Mouse (Mus musculus): ENCODE results near the gene Cfap61. TPM values are rescaled to one million over a fixed set of nuclear protein-coding genes. Genes with fewer than 3 reads are reported as not detected.

Gene Cfap61
- total RNA-seq, 2 experiments from 2014 or later = not detected

GRCm38 (mm10) chr2:146062330-146063092, 127.9 kb downstream of the Cfap61 start:
- no peak for DNase-seq
- intact Hi-C loops (cut with DNase I; ENCODE audit: low total_unique reads) = no loop called here

GRCm38 (mm10) chr2:146063093-146064074, 128.8 kb downstream of the Cfap61 start:
- intact Hi-C loops (cut with DNase I; ENCODE audit: low total_unique reads) = no loop called here

DNA sequence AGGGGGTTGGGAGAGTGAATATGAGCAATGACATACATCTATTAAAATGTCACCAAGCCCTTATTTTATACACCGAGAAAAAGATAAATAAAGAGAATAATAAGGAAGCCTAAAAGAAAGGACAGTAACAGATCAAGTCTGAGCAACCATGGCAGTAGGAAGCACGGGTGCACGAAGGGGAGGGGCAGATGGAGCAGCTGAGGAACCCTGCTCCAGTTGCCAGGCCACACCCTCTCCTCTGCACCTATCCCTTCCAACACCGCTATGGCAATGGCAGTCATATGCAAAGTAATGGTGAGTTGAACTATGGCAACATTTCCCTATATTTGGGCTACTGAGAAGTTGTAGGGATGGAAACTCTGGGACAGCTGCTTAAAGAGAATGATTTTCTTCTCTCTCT, 132.8 kb downstream of the Cfap61 start:
- no peak for DNase-seq
- intact Hi-C loops (cut with DNase I; ENCODE audit: low total_unique reads) = no loop called here

More at GRCm38 (mm10) chr2:146063093-146064074, 128.8 kb downstream of the Cfap61 start:
- DNase-seq = no peak

- intact Hi-C loops (cut with DNase I; ENCODE audit: low total_unique reads) = no loop called here
- no peak for DNase-seq
Observed at GRCm38 (mm10) chr2:146073300-146073699, 138.7 kb downstream of the Cfap61 start.

- DNase-seq = no peak
- intact Hi-C loops (cut with DNase I; ENCODE audit: low total_unique reads) = no loop called here
Observed at GRCm38 (mm10) chr2:146077117-146077516, 142.5 kb downstream of the Cfap61 start.

- no peak for DNase-seq
- intact Hi-C loops (cut with DNase I; ENCODE audit: low total_unique reads) = no loop called here
Observed at GRCm38 (mm10) chr2:146080282-146080681, 145.7 kb downstream of the Cfap61 start.

GRCm38 (mm10) chr2:146083326-146083871, 148.8 kb downstream of the Cfap61 start:
- no peak for DNase-seq
- intact Hi-C loops (cut with DNase I; ENCODE audit: low total_unique reads) = no loop called here

DNA sequence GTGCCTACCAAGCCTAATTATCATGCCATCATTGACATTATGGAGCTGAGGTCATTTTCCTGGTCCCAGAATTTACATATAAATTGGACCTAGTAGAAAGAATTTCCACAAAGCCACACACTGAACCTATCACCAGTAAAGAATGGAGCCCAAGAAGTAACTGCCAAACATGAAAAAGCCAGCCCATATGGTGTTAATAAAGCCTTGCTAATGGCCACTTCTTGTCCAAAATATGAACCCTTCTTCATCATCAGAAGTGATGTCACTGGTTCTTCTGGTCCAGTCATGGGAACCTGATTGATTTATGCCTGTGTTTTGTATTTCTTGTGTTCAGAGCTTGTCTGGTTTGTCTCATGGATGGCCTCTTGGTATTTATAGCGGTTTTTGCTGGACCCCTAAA, 152.8 kb downstream of the Cfap61 start:
- intact Hi-C loops (cut with DNase I; ENCODE audit: low total_unique reads) = no loop called here
- DNase-seq = no peak

DNA sequence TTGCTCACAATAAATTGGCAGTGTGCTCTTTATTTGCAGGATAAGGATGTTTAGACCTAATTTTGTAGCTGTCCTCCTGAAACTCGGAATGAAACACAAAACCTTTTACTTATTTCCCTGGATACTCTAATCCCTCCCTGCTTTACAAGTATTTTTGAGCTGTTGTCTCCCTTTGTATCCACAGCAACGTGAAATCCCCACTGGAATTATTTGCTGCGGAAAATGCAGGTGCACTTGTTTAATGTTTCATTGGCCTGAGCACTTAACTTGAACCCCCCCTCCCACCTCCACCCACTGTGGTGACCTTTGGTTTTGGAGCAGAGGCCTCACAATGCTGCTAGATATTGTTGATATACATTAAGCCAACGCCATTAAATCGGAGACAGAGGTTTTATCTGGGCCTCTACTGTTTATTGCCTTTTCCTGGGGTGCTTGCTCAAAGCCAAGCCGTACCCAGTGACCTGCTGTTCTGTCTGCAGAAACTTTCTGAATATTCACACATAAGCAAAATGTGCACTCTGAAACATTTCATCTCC, 154.6 kb downstream of the Cfap61 start:
- intact Hi-C loops (cut with DNase I; ENCODE audit: low total_unique reads) = no loop called here
- DNase-seq = no peak

- no peak for DNase-seq
- intact Hi-C loops (cut with DNase I; ENCODE audit: low total_unique reads) = no loop called here
Observed at GRCm38 (mm10) chr2:146097532-146097931, 162.9 kb downstream of the Cfap61 start.

GRCm38 (mm10) chr2:146098853-146099717, 164.5 kb downstream of the Cfap61 start:
- intact Hi-C loops (cut with DNase I; ENCODE audit: low total_unique reads) = no loop called here
- no peak for DNase-seq

- no peak for DNase-seq
- intact Hi-C loops (cut with DNase I; ENCODE audit: low total_unique reads) = no loop called here
Observed at GRCm38 (mm10) chr2:146099838-146100237, 165.3 kb downstream of the Cfap61 start.

DNA sequence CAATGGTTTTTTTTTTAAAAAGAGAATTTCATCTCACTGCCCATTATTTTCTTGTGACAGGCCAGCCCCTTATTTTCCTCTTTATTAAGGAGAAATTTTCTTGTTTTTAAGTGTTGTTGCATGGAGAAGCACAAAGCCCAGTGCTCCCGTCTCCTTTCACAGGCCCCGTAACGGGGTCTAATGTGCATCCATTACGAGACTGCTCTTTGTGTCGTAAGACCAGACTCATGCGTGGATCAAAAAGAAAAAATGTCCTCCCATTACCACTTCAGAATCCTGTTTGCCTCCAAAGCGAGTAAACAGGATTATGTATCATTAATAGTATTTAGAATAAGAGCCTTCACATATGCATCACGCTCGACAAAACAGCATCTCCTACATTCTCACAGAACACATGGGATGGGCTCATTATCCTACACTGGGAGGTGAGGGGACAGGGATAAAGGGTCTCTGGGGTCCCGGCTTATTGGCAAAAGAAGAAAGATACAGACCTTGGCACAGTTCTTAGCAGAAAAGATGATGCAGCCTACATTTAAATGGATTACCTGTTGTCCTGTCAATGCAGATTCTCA, 166.0 kb downstream of the Cfap61 start:
- intact Hi-C loops (cut with DNase I; ENCODE audit: low total_unique reads) = no loop called here
- no peak for DNase-seq

- no peak for DNase-seq
- intact Hi-C loops (cut with DNase I; ENCODE audit: low total_unique reads) = no loop called here
Observed at GRCm38 (mm10) chr2:146102600-146102999, 168.0 kb downstream of the Cfap61 start.

- intact Hi-C loops (cut with DNase I; ENCODE audit: low total_unique reads) = no loop called here
- no peak for DNase-seq
Observed at GRCm38 (mm10) chr2:146105341-146105740, 170.8 kb downstream of the Cfap61 start.

GRCm38 (mm10) chr2:146107980-146108379, 173.4 kb downstream of the Cfap61 start:
- DNase-seq = no peak
- intact Hi-C loops (cut with DNase I; ENCODE audit: low total_unique reads) = no loop called here

GRCm38 (mm10) chr2:146109921-146110320, 175.3 kb downstream of the Cfap61 start:
- intact Hi-C loops (cut with DNase I; ENCODE audit: low total_unique reads) = no loop called here
- no peak for DNase-seq

DNA sequence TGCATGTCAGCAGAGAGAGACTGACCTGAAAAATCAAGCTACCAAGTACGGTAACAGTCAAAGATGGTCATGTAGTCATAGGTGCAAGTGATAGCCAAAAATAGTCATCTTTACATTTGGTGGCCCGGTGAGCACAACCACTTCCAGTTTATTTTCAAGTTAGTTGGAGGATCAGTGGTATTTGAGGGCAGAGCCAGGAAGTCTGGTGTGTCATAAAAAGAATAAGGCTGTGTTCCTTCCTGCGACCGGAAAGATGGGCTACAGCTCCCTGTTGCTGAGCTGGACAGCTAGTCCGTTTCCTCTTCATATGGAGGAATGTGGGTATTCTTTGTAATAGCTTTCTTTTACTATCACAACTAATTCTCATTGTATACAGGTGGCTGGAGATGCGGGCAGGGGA, 181.7 kb downstream of the Cfap61 start:
- intact Hi-C loops (cut with DNase I; ENCODE audit: low total_unique reads) = no loop called here
- DNase-seq = no peak

GRCm38 (mm10) chr2:146116726-146117125, 182.1 kb downstream of the Cfap61 start:
- DNase-seq = no peak
- intact Hi-C loops (cut with DNase I; ENCODE audit: low total_unique reads) = no loop called here
